Mouse (Mus musculus) limb, embryonic 11.5 days (tissue): ENCODE data around the gene Prune2. TPM values are rescaled to one million over a fixed set of nuclear protein-coding genes. Genes with fewer than 3 reads are reported as not detected.

Experiments
- ATAC-seq: fragments of 200-750 bp; cut with Nextera tagmentation; 2 replicates; pipeline ENCODE4 v1.8.0; 2017; ENCODE audit warnings: low read depth; ENCODE audit not compliant: insufficient number of reproducible peaks, low FRiP score, low TSS enrichment
- DNase-seq: peaks from one replicate; pipeline ENCODE4 v3.0.0-alpha.2; 2015; ENCODE audit warnings: low spot score
- H3K27ac ChIP-seq: fragments of 300-500 bp; sonication (generic); replicated peaks from 2 replicates; pipeline ENCODE4 v1.5.1; 2014; ENCODE audit warnings: low read depth, mild to moderate bottlenecking, low read length
- H3K27me3 ChIP-seq: fragments of 300-500 bp; sonication (generic); 2 replicates; pipeline ENCODE4 v1.6.1; 2014; ENCODE audit warnings: mild to moderate bottlenecking, low read length, mixed read lengths; ENCODE audit not compliant: control insufficient read depth, insufficient read depth
- H3K36me3 ChIP-seq: fragments of 300-500 bp; sonication (generic); 2 replicates; pipeline ENCODE4 v1.6.1; 2014; ENCODE audit warnings: mild to moderate bottlenecking, low read length, moderate library complexity, mixed read lengths; ENCODE audit not compliant: control insufficient read depth, insufficient read depth
- H3K4me1 ChIP-seq: fragments of 300-500 bp; sonication (generic); 2 replicates; pipeline ENCODE4 v1.6.1; 2014; ENCODE audit warnings: low read length, mixed read lengths; ENCODE audit not compliant: control insufficient read depth, insufficient read depth
- H3K4me2 ChIP-seq: fragments of 300-500 bp; sonication (generic); 2 replicates; pipeline ENCODE4 v1.6.1; 2014; ENCODE audit warnings: low read depth, mild to moderate bottlenecking, moderate library complexity; ENCODE audit not compliant: severe bottlenecking
- H3K4me3 ChIP-seq: fragments of 300-500 bp; sonication (generic); 2 replicates; pipeline ENCODE4 v1.5.1; 2014; ENCODE audit warnings: low read depth, low read length
- H3K9ac ChIP-seq: fragments of 300-500 bp; sonication (generic); 2 replicates; pipeline ENCODE4 v1.6.1; 2014; ENCODE audit warnings: mild to moderate bottlenecking, low read length
- H3K9me3 ChIP-seq: fragments of 300-500 bp; sonication (generic); 2 replicates; pipeline ENCODE4 v1.6.1; 2016; ENCODE audit warnings: low read length; ENCODE audit not compliant: control insufficient read depth
- WGBS: fragments of 180-500 bp; shearing (Covaris S2); extraction: QIAGEN DNeasy Blood & Tissue Kit; methylation state at CpG from one replicate; pipeline ENCODE4 v1.1.7; 2014; 5-methylcytosine and 5-hydroxymethylcytosine counted together
- polyA plus RNA-seq: library from polyadenylated mRNA; unstranded; fragments of >200 nt; fragmentation: Nextera tagmentation; extraction: Ambion mirVana; gene quantifications from 2 replicates; pipeline ENCODE4 v1.2.1, GENCODE M21; 2014

The Prune2 gene
- polyA plus RNA-seq, 1 experiment from 2014 or later: 0.55 TPM

GRCm38 (mm10) chr19:17140016-17140914 lies 184.3 kb downstream of the Prune2 start:
- no peak for ATAC-seq

DNA sequence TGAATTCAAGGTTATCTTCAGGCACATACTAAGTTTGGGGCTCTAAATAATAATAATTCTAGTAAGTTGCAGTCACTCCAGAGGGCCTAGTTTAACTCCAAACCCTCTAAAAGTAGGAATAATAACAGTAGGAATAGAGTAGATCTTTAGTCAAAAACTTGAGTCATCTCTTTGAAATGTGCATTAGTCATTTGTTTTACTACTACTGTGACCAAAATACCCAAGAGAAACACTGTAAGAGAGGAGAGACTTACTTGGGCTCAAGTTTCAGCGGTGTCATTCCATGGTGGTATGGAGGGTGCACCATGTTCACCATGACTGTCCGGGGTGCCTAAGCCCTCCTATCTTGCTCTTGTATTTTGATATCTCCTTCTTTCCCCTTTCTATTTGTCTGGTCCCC lies 187.3 kb downstream of the Prune2 start:
- H3K27ac ChIP-seq: no peak overlapping the region
- no peaks in the 10 kb centered on the region for H3K4me1 ChIP-seq
- H3K36me3 ChIP-seq: no peaks in the 10 kb centered on the region
- no peak overlapping the region for H3K4me3 ChIP-seq
- DNase-seq (no peak), ATAC-seq (no peak)
- no peak overlapping the region for H3K9ac ChIP-seq
- no peak overlapping the region for H3K4me2 ChIP-seq
- H3K9me3 ChIP-seq: no peaks in the 10 kb centered on the region
- 91% methylated on average over 2 of the region's 2 CpGs for WGBS
- H3K27me3 ChIP-seq: no peaks in the 10 kb centered on the region

More at GRCm38 (mm10) chr19:17140016-17140914, 184.3 kb downstream of the Prune2 start:
- no peak overlapping the region for H3K4me2 ChIP-seq
- H3K36me3 ChIP-seq: no peaks in the 10 kb centered on the region
- no peak overlapping the region for H3K4me3 ChIP-seq
- H3K4me1 ChIP-seq: no peaks in the 10 kb centered on the region
- DNase-seq: no peak
- no peaks in the 10 kb centered on the region for H3K27me3 ChIP-seq
- H3K9ac ChIP-seq: no peak overlapping the region
- H3K27ac ChIP-seq: no peak overlapping the region
- WGBS: 68% methylated on average over 12 of the region's 12 CpGs
- no peaks in the 10 kb centered on the region for H3K9me3 ChIP-seq

GRCm38 (mm10) chr19:17144205-17144604 lies 188.3 kb downstream of the Prune2 start:
- no peak for ATAC-seq
- no peaks in the 10 kb centered on the region for H3K27me3 ChIP-seq

GRCm38 (mm10) chr19:17150064-17150463 lies 194.1 kb downstream of the Prune2 start:
- Histone ChIP-seq H3K36me3 (no peaks in the 10 kb centered on the region), H3K4me3 (no peak overlapping the region), H3K27me3 (no peaks in the 10 kb centered on the region), H3K4me1 (no peaks in the 10 kb centered on the region), H3K9ac (no peak overlapping the region), H3K9me3 (no peaks in the 10 kb centered on the region), H3K27ac (no peak overlapping the region), H3K4me2 (no peak overlapping the region)
- 88% methylated on average over 7 of the region's 7 CpGs for WGBS
- DNase-seq: no peak
- no peak for ATAC-seq

More at GRCm38 (mm10) chr19:17144205-17144604, 188.3 kb downstream of the Prune2 start:
- no peaks in the 10 kb centered on the region for H3K36me3 ChIP-seq
- 88% methylated on average over 6 of the region's 6 CpGs for WGBS
- no peak overlapping the region for H3K4me3 ChIP-seq
- no peaks in the 10 kb centered on the region for H3K4me1 ChIP-seq
- H3K9ac ChIP-seq: no peak overlapping the region
- H3K27ac ChIP-seq: no peak overlapping the region
- no peak overlapping the region for H3K4me2 ChIP-seq
- H3K9me3 ChIP-seq: no peaks in the 10 kb centered on the region
- no peak for DNase-seq

GRCm38 (mm10) chr19:17151781-17152180 lies 195.9 kb downstream of the Prune2 start:
- Histone ChIP-seq H3K4me2 (no peak overlapping the region), H3K27me3 (no peaks in the 10 kb centered on the region), H3K9ac (no peak overlapping the region), H3K4me1 (no peaks in the 10 kb centered on the region), H3K9me3 (no peaks in the 10 kb centered on the region), H3K27ac (no peak overlapping the region), H3K4me3 (no peak overlapping the region), H3K36me3 (no peaks in the 10 kb centered on the region)
- DNase-seq: no peak
- 79% methylated on average over 6 of the region's 6 CpGs for WGBS
- no peak for ATAC-seq

DNA sequence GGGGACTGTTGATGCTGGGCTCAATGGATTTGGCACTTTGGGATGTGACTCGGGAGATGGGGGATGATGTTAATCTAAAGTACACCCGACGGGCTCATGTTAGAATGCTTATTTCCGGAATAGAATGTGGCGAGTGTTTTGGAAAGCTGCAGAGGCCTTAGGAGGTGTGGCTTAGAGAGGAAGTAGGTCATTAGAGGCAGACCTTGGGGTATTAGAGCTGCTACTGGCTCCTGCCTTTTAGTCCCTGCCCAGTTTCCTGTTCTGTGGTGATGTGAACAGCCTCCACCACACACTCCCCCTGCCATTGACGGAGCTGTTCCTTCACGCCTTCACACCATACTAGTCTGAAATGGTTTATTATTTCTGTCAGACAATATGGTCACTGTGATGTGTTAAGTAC lies 196.5 kb downstream of the Prune2 start:
- Histone ChIP-seq H3K36me3 (no peaks in the 10 kb centered on the region), H3K4me2 (no peak overlapping the region), H3K9me3 (no peaks in the 10 kb centered on the region), H3K27ac (no peak overlapping the region), H3K27me3 (no peaks in the 10 kb centered on the region), H3K9ac (no peak overlapping the region), H3K4me3 (no peak overlapping the region), H3K4me1 (no peaks in the 10 kb centered on the region)
- DNase-seq: no peak
- ATAC-seq: no peak
- WGBS: 90% methylated on average over 7 of the region's 7 CpGs

- no peak overlapping the region for H3K27ac ChIP-seq
- H3K9ac ChIP-seq: no peak overlapping the region
- ATAC-seq (no peak), DNase-seq (no peak)
- H3K4me3 ChIP-seq: no peak overlapping the region
- no peaks in the 10 kb centered on the region for H3K36me3 ChIP-seq
- H3K4me2 ChIP-seq: no peak overlapping the region
- H3K9me3 ChIP-seq: no peaks in the 10 kb centered on the region
- H3K27me3 ChIP-seq: no peaks in the 10 kb centered on the region
- 87% methylated on average over 11 of the region's 11 CpGs for WGBS
- no peaks in the 10 kb centered on the region for H3K4me1 ChIP-seq
Observed at GRCm38 (mm10) chr19:17153911-17154639, 198.2 kb downstream of the Prune2 start.

GRCm38 (mm10) chr19:17155216-17155615 lies 199.3 kb downstream of the Prune2 start:
- Histone ChIP-seq H3K9ac (no peak overlapping the region), H3K27me3 (no peaks in the 10 kb centered on the region), H3K9me3 (no peaks in the 10 kb centered on the region), H3K4me3 (no peak overlapping the region), H3K36me3 (no peaks in the 10 kb centered on the region), H3K4me1 (no peaks in the 10 kb centered on the region), H3K4me2 (no peak overlapping the region), H3K27ac (no peak overlapping the region)
- 79% methylated on average over 2 of the region's 2 CpGs for WGBS
- ATAC-seq (no peak), DNase-seq (no peak)
